Mouse (Mus musculus) lung, postnatal 0 days (tissue): ENCODE data around the gene Aes.

Experiments
- CTCF ChIP-seq: IDR thresholded peaks from 2 replicates; pipeline ENCODE4 v1.5.1; 2016; ENCODE audit warnings: antibody characterized with exemption, mild to moderate bottlenecking
- EP300 ChIP-seq: IDR thresholded peaks from 2 replicates; pipeline ENCODE4 v1.6.1; 2016; ENCODE audit warnings: antibody characterized with exemption, mild to moderate bottlenecking, control low read depth

DNA sequence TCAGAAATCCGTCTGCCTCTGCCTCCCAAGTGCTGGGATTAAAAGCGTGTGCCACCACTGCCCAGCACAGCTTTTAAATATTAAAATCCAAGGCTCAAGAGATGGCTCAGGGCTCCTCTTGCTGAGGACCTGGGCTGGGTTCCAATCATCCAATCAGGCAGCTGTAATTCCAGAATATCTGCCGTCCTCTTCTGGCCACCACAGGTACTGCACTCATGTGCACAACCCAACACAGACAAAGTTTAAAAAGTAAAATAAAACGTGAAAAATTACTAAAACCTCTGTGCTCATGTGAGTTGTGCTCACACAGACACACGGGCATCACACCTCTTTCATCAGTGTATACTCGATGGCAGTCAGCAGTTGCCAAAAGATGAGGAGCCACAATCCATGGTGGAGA is 22.6 kb upstream of the Aes start:
- TF ChIP-seq CTCF (peak; percentile 69), EP300 (no peak)
